Mouse (Mus musculus) kidney, postnatal 10 days (tissue): Measurements from ENCODE around the gene Zswim3.
A peak's percentile ranks its signal among the peaks of the same experiment; 100 is the strongest.
"Not testable (repeated sequence)": the region's sequence is repeated elsewhere in the genome, so short reads cannot be mapped to it uniquely, and the experiment has no call there.

Source experiments
- DNase-seq: peaks from one replicate; pipeline ENCODE4 v3.0.0; 2021; ENCODE audit warnings: mixed read lengths

The Zswim3 gene

DNA sequence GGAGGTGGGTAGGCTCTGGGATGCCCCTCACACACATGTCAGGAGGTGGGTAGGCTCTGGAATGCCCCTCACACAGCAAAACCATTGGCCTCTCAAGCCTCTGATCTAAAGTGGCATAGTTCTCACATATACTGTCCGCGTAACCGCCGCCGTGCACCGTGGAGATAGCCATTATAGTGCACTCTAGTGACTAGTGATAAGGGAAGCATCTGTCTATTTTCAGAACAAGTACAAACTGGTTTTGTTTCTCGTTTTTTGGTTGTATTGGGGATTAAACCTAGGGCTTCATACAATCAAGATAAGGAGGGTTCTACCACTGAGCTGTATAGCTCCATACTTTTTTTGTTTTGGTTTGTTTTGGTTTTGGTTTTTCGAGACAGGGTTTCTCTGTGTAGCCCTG, 10.9 kb downstream of the Zswim3 start:
- no peak for DNase-seq

DNA sequence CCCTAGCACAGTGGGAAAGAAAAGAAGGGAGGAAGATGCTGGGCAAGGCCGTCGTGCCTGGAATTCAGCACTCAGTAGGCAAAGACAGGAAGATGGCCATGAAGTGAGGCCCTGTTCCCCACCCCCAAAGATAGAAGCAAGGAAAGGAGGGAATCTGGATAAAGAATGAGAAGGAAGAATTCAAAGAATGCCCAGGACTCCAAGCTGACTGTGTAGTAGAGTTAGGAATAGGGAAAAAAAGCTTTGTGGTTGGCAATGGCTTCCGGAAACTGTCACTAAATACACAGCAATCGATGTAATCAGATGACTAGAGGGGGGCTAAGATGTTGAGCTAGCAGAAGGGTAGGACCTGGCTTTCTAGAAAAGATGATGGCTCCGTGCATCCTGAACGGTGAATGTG, 12.3 kb downstream of the Zswim3 start:
- no peak for DNase-seq

DNA sequence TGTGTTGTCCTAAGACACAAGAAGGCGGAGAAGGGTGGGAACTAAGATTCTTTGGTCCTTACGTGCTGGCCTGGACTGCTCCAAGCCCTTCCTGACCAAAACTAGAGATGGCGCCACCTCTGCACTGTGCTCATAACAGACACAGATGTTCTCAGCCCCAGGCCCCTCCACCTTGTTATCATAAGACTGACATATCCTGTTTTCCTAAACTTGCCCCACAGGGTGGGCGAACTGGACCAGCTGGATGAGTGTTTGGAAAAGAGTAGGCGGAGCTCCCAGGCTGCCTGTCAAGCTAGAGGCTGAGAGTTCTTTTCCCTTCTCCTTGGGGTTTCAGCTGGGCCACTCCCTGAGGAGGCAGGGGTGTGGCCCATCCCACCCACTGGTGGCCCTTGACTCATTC, 12.8 kb downstream of the Zswim3 start:
- no peak for DNase-seq

DNA sequence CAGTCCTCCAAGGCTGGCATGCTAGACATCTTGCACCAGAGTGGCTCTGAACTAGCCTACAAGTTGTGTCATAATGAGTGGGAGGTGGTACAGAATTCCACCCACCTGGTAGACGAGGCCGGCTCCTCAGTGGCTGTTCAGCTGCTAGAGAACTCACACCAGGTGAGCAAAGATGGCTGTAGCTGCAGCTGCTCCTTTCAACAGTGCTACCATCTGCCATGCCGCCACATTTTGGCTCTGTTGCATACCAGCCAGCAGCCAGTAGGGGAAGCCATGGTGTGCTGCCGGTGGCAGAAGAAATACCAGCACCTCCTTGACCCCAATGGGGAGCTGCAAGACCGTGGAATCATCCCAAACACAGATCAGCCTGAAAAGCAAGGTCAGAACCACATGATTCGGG, 16.2 kb downstream of the Zswim3 start:
- no peak for DNase-seq

DNA sequence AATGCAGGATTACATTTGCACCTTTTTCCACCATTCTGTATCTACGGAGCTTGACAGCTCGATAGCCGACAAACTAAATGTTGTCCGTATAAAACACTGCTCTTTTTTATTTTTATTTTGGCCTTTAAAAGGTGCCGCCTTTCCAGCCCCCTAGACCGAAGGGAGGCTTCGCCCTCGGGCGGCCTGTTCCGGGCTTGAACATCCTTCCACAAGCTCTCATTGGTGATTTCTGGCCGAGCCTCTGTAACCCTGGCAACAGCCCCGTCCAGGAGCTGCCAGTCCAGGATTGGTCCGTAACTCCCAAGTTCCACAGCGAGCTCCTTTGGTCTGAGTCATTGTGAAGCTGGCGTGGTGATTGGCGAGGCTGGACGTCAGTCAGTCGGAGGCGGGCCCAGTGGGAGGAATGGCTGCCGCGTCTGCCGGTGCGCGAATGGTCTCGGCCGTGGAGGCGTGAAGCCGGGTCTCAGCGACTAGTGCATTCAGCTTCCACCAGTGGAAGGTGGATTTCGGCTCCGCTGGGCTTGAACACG, 17.8 kb downstream of the Zswim3 start, which contains the start of gene Zswim1:
Gene Zswim1, plus strand, starts transcription at position 51 of the 530 bp plus-strand sequence.
- DNase-seq: peak; percentile 100

DNA sequence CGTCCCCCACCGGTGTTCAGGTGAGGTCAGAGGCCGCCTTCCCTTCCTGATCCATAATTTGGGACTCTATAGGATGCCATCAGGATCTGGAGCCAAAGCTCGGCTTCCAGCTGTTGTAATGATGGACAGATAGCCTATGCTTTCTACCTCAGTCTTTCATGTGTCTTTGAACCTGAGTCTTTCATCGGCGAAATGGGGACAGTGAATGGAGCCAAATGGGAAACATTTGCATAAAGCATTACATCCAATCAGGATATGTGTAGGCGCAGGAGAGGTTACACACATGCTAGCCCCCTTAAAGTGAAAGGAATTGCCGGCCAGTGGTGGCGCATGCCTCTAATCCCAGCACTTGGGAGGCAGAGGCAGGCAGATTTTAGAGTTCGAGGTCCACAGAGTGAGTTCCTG, 18.3 kb downstream of the Zswim3 start:
- DNase-seq: peak; percentile 33

DNA sequence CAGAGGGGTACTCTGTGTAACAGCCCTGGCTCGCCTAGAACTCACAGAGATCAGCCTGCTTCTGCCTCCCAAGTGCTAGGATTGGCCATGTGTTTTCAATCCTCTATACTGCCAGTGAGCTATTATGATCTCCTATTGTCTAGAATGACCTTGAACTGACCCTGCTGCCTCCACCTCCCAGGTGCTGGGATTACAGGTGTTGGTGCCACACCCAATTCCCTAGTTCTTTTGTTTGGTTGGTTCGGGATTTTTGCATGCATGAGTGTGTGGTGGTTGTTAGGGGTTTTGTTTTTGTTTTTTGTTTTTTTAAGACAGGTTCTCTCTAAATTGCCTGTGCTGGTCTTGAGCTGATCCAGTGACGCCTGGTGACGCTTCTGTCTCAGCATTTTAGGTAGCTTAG, 19.1 kb downstream of the Zswim3 start:
- no peak for DNase-seq

DNA sequence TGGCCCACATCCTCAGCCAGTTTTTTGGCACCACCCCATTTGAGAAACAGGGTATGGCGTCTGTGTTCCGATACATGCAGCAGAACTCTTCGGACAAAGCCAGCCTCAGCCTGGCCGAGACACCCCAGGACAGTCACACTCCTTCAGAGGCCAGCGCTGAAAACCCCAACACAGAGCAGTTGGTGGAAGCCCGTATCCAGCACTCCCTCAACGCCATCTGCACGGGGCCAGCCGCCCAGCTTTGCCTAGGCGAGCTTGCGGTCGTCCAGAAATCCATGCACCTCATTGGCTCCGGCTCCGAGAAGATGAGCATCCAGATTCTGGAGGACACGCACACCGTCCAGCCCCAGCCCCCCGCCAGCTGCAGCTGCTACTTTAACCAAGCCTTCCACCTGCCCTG, 20.6 kb downstream of the Zswim3 start:
- DNase-seq: no peak

DNA sequence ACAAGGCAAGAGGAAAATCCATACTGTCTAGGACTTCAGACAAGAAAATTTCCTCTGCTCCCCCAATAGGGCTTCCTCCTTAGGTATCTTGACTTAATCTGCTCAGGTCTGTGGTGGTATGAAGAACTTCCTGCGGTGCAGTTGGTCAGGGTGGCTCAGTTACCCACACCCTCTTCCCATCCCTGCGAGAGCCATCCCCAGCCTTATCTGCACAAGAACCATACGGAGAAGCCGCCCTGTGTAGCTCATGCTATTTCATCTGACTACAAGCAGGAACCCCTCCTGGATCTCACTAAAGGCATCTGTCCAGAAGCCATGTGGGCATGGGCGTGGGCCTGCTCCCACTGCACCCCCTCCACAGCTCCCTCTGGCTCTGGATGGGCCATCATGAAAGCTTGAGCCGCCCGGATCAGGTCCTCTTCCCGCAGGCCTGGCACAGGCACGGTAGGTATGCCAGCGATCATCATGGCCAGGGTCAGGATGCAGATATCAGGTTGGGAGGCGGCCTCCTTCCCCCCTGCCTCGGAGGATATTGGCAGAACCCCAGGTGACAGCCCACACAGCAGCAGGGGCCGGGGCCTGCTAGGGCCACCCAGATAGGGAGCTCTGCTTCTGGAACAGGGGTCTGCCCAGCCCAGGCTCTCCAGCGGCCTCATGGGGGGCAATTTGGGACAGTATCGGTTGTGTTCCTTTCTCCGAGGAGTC, 22.4 kb downstream of the Zswim3 start:
- no peak for DNase-seq

DNA sequence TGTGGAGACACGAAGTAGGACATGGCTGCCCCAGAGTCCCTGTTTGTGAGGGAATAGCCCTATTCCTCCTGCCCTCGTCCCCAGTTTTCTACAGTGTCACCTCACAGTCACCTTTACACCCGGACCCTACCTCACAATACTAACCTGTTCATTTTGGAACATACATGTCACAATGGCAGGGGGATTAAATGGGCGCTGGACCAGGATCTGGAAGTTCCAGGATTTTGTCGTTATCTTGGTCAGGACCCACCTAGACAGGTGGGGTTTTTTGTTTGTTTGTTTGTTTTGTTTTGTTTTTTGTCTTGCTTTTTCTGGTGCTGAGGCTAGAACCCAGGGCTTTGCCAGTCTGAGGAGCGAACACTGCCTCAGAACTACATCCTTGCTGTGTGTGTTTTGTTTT, 23.5 kb downstream of the Zswim3 start, which contains the start of gene Spata25:
Gene Spata25, minus strand, starts transcription at position 101 of the 400 bp plus-strand sequence.
- DNase-seq: no peak

DNA sequence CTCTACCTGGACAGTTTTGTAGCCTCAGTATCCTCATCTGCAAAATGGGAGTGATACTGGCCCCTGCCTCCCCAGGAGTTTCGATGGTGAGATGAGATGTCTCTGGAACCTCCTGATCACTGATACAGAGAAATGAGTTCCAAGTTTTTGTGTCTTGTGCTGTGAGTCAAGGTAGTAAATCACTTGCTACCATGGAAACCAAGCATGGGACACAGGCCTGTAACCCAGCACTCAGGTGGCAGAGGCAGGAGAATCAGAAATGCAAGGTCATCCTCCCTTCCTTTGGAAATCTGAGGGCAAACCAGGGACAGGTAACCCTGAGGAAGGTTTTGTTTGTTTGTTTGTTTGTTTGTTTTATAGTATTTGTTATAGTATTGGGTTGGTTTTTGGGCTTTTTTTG, 24.2 kb downstream of the Zswim3 start:
- no peak for DNase-seq

DNA sequence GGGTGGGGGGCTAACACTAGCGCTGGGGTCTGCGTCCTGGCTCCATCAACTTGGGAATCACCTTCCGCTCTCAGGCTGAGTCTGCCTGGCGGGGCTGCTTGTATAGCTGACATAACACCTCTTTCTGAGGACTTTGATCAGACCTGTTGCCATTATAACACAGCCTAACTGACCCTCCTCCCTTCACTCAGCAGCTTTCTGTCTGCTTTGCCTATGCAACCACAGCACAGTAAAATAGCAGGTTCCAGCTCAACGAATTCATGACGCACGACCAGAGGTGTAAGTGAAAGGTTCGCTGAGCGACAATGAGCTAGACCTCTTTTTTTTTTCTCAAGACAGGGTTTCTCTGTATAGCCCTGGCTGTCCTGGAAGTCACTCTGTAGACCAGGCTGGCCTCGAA, 26.1 kb downstream of the Zswim3 start:
- peak; percentile 47 for DNase-seq

DNA sequence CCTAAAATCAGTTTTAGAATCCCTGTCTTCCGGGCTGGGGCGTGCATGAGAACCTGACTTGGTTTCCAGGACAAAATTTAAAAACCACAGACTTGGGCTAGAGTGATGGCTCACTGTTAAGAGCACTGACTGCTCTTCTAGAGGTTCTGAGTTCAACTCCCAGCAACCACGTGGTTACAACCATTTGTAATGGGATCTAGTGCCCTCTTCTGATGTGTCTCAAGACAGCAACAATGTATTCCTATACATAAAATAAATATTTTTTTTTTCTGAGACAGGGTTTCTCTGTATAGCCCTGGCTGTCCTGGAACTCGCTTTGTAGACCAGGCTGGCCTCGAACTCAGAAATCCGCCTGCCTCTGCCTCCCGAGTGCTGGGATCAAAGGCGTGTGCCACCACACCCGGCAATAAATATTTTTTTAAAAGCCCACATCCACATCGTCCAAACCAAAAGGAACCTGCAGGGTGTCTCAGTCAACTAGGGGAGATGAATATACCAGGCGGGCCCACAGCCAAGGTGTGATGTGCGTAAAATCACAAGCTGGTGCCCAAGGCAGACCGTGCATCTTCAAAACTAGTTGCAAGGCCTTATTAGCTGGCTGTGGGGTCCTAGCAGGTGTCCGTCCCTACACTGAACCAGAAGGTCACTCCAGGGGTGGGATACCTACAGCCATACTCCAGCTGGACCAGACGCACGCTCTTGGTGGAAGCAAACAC, 27.3 kb downstream of the Zswim3 start:
- no peak for DNase-seq

DNA sequence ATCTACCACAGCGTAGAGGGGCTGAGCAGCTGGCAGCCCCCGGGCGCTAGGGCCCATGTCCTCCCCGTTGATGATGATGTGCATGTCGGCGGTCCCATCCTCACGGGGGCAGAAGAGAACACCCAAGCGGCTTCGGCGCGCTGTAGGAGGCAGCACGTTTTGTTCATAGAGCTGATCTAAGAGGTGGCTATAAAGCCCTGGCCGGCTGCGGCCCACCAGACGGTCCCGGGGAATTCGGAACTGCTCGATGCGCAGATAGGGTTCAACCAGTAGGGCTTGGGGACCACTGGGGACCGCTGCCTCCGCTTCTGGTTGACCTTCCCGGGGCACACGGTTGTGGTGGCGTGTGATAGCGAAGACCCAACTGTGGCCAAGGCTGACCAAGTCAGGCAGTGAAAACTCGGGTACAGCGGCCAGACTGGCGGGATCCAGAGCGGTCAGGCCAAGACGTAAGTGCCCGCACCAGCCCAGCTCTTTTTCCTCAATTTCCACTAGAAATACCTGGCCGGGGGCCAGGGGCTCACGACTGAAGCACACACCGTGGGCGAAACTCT, 27.9 kb downstream of the Zswim3 start, which contains the start of gene Ctsa:
Gene Ctsa, plus strand, starts transcription at position 126 of the 554 bp plus-strand sequence.
- peak; percentile 87 for DNase-seq

DNA sequence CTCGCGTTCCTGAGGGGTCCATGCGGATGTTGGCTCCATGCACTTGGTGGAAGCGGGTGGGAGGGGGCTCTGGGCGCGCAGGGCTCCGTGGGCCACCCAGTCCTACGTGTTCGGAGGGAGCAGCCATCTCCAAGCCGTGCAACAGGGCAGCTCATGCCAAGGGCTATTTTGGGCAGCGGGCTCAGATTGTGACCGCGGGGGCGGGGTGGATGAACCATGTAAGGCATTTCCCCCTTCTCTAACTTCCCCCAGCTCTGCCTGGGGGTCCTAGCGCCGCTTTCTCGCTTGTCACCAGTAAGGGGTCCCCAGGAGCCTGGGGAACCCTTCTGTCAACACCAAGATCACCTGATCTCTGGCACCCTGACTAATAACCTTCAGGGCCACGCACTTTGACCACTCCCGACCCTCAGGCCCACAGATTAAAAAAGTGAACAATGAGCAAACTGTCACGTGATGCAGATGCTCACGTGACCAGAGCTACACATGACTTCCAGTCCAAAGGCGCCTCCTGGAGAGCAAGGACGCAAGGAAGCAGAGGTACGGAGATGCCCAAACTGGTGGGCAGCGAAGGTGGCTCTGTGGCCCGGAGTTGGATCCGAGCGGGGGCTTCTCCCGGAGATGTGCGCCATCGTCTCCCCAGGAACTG, 28.5 kb downstream of the Zswim3 start, which contains the start of gene Neurl2:
Gene Neurl2, minus strand, starts transcription at position 143 of the 646 bp plus-strand sequence.
- peak; percentile 97 for DNase-seq

DNA sequence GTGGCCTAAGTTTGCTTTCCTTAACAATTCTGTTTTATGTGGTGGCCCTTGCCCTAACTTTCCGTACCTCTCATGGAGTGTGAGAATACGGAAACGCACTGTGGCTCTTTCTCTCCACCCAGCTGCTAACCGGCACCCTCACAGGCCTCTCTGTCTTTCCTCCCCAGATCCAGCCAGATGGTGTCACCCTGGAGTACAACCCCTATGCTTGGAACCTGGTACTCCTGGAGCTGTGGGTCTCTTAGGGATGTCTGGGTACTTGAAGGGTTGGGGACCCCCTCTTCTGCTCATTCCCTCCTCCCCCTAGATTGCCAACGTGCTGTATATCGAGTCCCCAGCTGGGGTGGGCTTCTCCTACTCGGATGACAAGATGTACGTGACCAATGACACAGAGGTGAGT, 29.6 kb downstream of the Zswim3 start:
- DNase-seq: peak; percentile 47

DNA sequence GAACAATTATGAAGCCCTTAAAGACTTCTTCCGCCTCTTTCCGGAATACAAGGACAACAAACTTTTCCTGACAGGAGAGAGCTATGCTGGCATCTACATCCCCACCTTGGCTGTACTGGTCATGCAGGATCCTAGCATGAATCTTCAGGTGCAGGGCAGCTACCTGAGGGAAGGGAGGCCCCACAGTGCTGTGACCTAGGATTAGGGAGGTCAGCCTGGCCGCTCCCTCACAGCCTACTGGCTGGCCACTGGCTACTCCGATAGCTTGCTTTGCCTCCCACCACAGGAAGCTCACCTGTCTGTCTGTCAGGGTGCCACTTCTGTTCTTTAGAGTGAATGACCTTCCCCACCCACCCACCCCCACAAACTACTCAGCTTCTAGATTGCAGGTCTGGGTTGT, 30.3 kb downstream of the Zswim3 start:
- DNase-seq: no peak

DNA sequence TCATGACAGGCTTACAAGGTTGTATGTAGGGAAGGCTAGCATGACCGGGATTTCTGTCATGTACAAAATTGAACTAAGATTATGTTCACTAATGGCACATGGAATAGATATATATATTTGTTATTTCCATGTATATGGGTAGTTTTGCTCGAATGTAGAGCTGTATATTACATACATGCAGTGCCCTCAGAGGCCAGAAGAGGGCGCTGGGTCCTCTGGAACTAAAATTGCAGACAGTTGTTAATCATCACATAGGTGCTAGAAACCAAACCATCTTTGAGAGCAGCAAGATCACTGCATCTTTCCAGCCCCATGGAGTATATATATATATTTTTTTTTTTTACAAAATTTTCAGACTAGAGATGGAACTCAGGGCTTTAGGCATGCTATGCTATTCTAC, 40.9 kb downstream of the Zswim3 start:
- no peak for DNase-seq

DNA sequence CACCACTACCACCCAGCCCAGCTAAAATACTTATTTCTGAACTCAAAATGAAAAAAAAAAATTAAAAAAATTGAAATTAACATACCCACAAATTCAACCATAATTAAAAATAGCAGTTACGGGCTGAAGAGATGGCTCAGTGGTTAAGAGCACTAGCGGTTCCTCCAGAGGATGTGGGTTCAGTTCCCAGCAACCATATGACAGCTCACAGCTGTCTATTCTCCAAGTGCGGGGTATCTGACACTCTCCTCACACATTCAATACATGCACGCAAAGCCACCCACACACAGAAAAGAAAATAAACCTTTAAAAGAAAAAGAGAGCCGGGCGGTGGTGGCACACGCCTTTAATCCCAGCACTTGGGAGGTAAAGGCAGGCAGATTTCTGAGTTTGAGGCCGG, 45.2 kb downstream of the Zswim3 start:
- DNase-seq: no peak

DNA sequence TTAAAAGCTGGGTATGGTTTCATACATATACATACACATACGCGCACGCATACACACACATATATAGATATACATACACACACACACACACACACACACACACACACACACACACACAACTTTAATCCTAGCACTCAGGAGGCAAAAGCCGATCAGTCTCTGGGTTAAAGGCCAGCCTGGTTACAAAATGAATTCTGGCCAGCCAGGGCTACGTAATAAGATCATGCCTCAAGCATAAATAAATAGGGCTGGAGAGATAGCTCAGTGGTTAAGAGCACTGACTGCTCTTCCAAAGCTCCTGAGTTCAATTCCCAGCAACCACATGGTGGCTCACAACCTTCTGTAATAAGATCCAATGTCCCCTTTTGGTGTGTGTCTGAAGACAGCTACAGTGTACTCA, 50.7 kb downstream of the Zswim3 start:
- DNase-seq: not testable (repeated sequence)

DNA sequence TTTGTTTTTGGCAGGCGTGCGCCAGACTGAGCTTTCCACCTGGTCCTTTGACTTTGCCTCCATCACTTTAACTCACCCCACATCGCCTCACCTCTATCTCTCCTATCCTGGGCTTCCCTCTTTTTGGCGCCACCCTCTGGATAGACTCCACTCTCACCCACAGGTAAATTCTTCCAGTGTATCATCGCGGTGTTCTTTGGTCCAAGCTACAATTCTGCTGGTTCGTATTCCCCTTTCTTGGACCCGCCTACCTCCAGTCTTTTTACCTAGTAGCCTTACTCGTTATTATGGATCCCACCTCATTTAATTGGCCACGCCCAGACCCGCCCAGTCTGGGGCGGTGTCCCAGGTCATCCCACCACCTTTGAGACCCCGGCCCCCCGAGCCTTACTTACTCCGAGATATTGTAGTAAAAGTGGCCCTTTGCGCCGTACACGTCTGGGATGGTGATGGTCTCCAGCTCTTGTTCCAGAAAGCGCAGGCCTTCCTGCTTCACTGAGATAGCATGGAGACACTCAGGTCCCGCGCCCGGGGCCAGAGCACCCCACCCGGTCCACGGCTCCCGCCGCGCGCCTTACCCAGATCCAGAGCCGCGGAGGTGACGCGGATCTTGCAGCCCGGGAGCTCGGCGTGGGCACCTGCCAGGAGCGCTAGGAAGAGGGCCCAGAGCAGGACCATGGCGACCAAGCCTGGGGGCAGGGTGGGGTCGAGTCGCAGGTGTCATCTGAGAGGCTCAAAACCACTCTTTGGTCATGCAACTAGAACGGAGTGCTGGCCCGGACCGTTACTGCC, 51.6 kb downstream of the Zswim3 start:
- peak; percentile 42 for DNase-seq

DNA sequence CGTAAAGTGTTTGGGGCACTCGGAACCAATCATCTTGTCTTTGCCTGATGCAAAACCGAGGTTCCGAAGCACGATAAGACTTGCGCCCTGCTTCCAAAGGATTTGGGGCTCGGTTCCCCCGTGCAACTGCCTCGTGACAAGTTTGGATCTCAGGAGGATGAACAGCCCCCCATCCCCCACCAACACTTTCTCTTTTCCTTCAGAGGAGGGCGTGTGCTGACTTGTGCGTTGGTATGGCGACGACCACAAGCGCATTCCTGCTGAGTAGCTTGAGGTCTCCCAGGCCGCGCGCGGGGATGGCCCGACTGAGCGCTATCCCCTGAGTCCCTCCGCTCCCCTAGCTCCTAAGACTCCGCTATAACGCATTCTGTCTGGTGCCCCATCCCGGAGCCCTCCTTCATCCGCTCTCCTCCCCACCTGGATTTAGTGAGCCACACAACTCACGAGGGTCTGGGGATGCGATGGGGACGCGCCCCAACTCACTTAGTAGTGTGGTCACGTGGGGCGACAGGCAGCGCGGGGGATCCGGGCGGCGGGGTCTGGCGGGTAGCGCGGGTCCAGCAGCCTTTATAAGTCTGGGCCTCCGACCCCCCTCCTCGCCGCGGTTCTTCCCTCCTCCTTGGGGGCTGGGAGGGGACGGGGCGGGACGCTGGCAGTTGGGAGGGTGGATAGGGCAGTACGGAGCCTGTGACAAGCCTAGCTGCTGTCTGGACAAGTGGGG, 52.4 kb downstream of the Zswim3 start, which contains the start of gene Pltp:
Gene Pltp, minus strand, starts transcription at position 611 of the 721 bp plus-strand sequence.
- peak; percentile 83 for DNase-seq
